Mouse (Mus musculus): ENCODE measurements around the gene Fgf22.

Fgf22 gene

GRCm38 (mm10) chr10:79754856-79755516 is at the start of gene Fgf22:
TSS of gene Fgf22 (plus strand) at chr10:79755076.
- DNase-seq (ENCODE audit: low spot score), result peak; percentile 85

GRCm38 (mm10) chr10:79705951-79706350 is 48.9 kb upstream of the Fgf22 start:
- DNase-seq (ENCODE audit: low spot score), result no peak

GRCm38 (mm10) chr10:79706406-79707094 is 48.3 kb upstream of the Fgf22 start:
- DNase-seq (ENCODE audit: low spot score), result no peak

GRCm38 (mm10) chr10:79707162-79707561 is 47.7 kb upstream of the Fgf22 start:
- DNase-seq (ENCODE audit: low spot score), result no peak

- DNase-seq (ENCODE audit: low spot score), result no peak
Observed at GRCm38 (mm10) chr10:79707759-79708158, 47.1 kb upstream of the Fgf22 start.

GRCm38 (mm10) chr10:79708668-79709067 is 46.2 kb upstream of the Fgf22 start:
- DNase-seq (ENCODE audit: low spot score), result no peak

GRCm38 (mm10) chr10:79709307-79709706 is 45.6 kb upstream of the Fgf22 start:
- no peak for DNase-seq (ENCODE audit: low spot score)

- no peak for DNase-seq (ENCODE audit: low spot score)
Observed at GRCm38 (mm10) chr10:79712029-79712428, 42.8 kb upstream of the Fgf22 start.

GRCm38 (mm10) chr10:79712499-79713126 is 42.3 kb upstream of the Fgf22 start:
- peak; percentile 88 for DNase-seq (ENCODE audit: low spot score)

GRCm38 (mm10) chr10:79713163-79713562 is 41.7 kb upstream of the Fgf22 start:
- DNase-seq (ENCODE audit: low spot score), result no peak

GRCm38 (mm10) chr10:79714996-79715395 is 39.9 kb upstream of the Fgf22 start:
- no peak for DNase-seq (ENCODE audit: low spot score)

GRCm38 (mm10) chr10:79716254-79716987 is 38.5 kb upstream of the Fgf22 start, which contains the start of gene Hcn2:
TSS of gene Hcn2 (plus strand) at chr10:79716634.
- DNase-seq (ENCODE audit: low spot score), result no peak

GRCm38 (mm10) chr10:79716988-79717355 is 37.9 kb upstream of the Fgf22 start:
- DNase-seq (ENCODE audit: low spot score), result no peak

GRCm38 (mm10) chr10:79717640-79718357 is 37.1 kb upstream of the Fgf22 start:
- DNase-seq (ENCODE audit: low spot score), result peak; percentile 90

GRCm38 (mm10) chr10:79721089-79721488 is 33.8 kb upstream of the Fgf22 start:
- no peak for DNase-seq (ENCODE audit: low spot score)

- no peak for DNase-seq (ENCODE audit: low spot score)
Observed at GRCm38 (mm10) chr10:79723047-79723446, 31.8 kb upstream of the Fgf22 start.

- DNase-seq (ENCODE audit: low spot score), result no peak
Observed at GRCm38 (mm10) chr10:79723692-79724091, 31.2 kb upstream of the Fgf22 start.

GRCm38 (mm10) chr10:79726090-79726489 is 28.8 kb upstream of the Fgf22 start:
- DNase-seq (ENCODE audit: low spot score), result peak; percentile 42

- DNase-seq (ENCODE audit: low spot score), result no peak
Observed at GRCm38 (mm10) chr10:79728323-79729249, 26.3 kb upstream of the Fgf22 start.

GRCm38 (mm10) chr10:79729357-79729965 is 25.4 kb upstream of the Fgf22 start:
- DNase-seq (ENCODE audit: low spot score), result no peak
